Mouse (Mus musculus) G1E (cell line): ENCODE results near the gene Ppp1r12c. TPM values are rescaled to one million over a fixed set of nuclear protein-coding genes. Genes with fewer than 3 reads are reported as not detected.

Experiments used
- ATAC-seq: 2 replicates; pipeline ENCODE4 v1.8.0; 2016; ENCODE audit warnings: mild to moderate bottlenecking; ENCODE audit not compliant: insufficient number of reproducible peaks, poor library complexity, low FRiP score, severe bottlenecking; ENCODE audit errors: extremely low read depth
- DNase-seq: peaks from one replicate; pipeline ENCODE4 v3.0.0; 2012; ENCODE audit warnings: low spot score
- H3K27me3 ChIP-seq: 2 replicates; pipeline ENCODE4 v1.6.1; 2012; ENCODE audit warnings: mild to moderate bottlenecking, low read length, inconsistent platforms; ENCODE audit not compliant: insufficient read depth
- H3K36me3 ChIP-seq: replicated peaks from 2 replicates; pipeline ENCODE3; 2012; ENCODE audit warnings: mild to moderate bottlenecking, inconsistent platforms
- H3K4me1 ChIP-seq: 2 replicates; pipeline ENCODE4 v1.6.1; 2012; ENCODE audit warnings: low read depth, low read length, inconsistent platforms, mixed read lengths; ENCODE audit not compliant: insufficient read depth
- H3K4me3 ChIP-seq: 2 replicates; pipeline ENCODE4 v1.5.1; 2012; ENCODE audit warnings: low read depth, mild to moderate bottlenecking, inconsistent platforms, low read length, moderate library complexity, mixed read lengths
- H3K9me3 ChIP-seq: replicated peaks from 2 replicates; pipeline ENCODE4 v1.6.1; 2012; ENCODE audit warnings: inconsistent platforms
- CTCF ChIP-seq: IDR thresholded peaks from 2 replicates; pipeline ENCODE4 v1.5.1; 2012; ENCODE audit warnings: low read depth, low read length, inconsistent platforms, mixed read lengths
- GATA1 ChIP-seq: IDR thresholded peaks from 2 replicates; pipeline ENCODE4 v1.6.1; 2012; ENCODE audit warnings: borderline replicate concordance, low read length, inconsistent platforms, mixed read lengths
- GATA2 ChIP-seq: IDR thresholded peaks from 2 replicates; pipeline ENCODE4 v1.6.1; 2012; ENCODE audit warnings: low read depth, low read length, inconsistent platforms, borderline replicate concordance
- POLR2AphosphoS5 ChIP-seq: IDR thresholded peaks from 2 replicates; pipeline ENCODE4 v1.6.1; 2012; ENCODE audit warnings: low read depth, low read length, inconsistent platforms; ENCODE audit not compliant: insufficient replicate concordance
- TAL1 ChIP-seq: conservative IDR thresholded peaks from 2 replicates; pipeline ENCODE4 v1.6.1; 2012; ENCODE audit warnings: low read depth, low read length, inconsistent platforms, mixed read lengths
- polyA plus RNA-seq: library from polyadenylated mRNA; stranded (reverse); fragments of >175 nt; gene quantifications from 2 replicates; pipeline ENCODE4 v1.2.3, GENCODE M21; 2012
- total RNA-seq, 2 experiments: library from RNA; stranded (forward) in 1 of 2; stranded (reverse) in 1 of 2; fragments of 200-1000 nt in 1 of 2; fragments of >200 nt in 1 of 2; fragmentation: Nextera tagmentation in 1 of 2; gene quantifications; 2 replicates each; pipeline ENCODE4 v1.2.3; 2014 to 2017

Gene Ppp1r12c
- total and polyA plus RNA-seq, 3 experiments: 91.1 to 173 (median 91.9) TPM

GRCm38 (mm10) chr7:4511489-4512224 is 10.2 kb upstream of the Ppp1r12c start:
- no peak for DNase-seq
- no peak for ATAC-seq

GRCm38 (mm10) chr7:4509863-4510608 is 8.6 kb upstream of the Ppp1r12c start:
- Histone ChIP-seq H3K4me3 (no peak overlapping the region), H3K9me3 (no peaks in the 10 kb centered on the region; the same call in 1 of the 2 replicates), H3K27me3 (peaks cover 21% of the 10 kb centered on the region), H3K4me1 (peaks cover 40% of the 10 kb centered on the region), H3K36me3 (no peaks in the 10 kb centered on the region)
- 0 out of 2 replicates have a peak, but pooled peaks have one; percentile 43 for ATAC-seq
- TF ChIP-seq CTCF (peak; percentile 71), POLR2AphosphoS5 (no peak), TAL1 (no peak), GATA1 (no peak), GATA2 (no peak)
- peak; percentile 81 for DNase-seq

More at GRCm38 (mm10) chr7:4511489-4512224, 10.2 kb upstream of the Ppp1r12c start:
- TF ChIP-seq GATA1: no peak
- TF ChIP-seq TAL1: no peak
- TF ChIP-seq GATA2: no peak
- no peak for TF ChIP-seq POLR2AphosphoS5
- TF ChIP-seq CTCF: no peak
- Histone ChIP-seq H3K4me1 (peaks cover 35% of the 10 kb centered on the region), H3K4me3 (no peak overlapping the region), H3K36me3 (no peaks in the 10 kb centered on the region), H3K27me3 (peaks cover 28% of the 10 kb centered on the region), H3K9me3 (no peaks in the 10 kb centered on the region; the same call in 1 of the 2 replicates)

DNA sequence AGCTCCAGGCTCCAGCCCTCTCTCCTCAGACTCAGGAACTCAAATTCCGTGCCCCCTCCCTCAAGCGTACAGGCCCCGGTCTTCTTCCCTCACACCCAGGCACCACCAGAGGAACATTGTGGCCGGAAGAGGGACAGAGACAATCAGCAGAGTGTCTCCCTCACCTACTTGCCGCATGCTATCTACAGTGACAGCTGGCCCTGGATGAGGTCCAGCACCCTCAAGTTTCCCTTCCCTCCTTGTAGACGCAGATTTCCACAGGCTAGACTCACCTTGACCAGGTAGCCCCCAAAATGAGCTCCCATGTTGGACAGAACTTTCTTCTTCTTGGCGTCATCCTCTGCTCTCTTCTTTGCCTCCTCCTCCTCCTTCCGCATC is 7.2 kb upstream of the Ppp1r12c start:
- Histone ChIP-seq H3K4me3 (no peak overlapping the region), H3K9me3 (no peaks in the 10 kb centered on the region; the same call in 1 of the 2 replicates), H3K27me3 (peaks cover 12% of the 10 kb centered on the region), H3K4me1 (peaks cover 53% of the 10 kb centered on the region), H3K36me3 (no peaks in the 10 kb centered on the region)
- DNase-seq: no peak
- TF ChIP-seq POLR2AphosphoS5 (no peak), CTCF (no peak), GATA1 (no peak), TAL1 (no peak), GATA2 (no peak)
- ATAC-seq: no peak

DNA sequence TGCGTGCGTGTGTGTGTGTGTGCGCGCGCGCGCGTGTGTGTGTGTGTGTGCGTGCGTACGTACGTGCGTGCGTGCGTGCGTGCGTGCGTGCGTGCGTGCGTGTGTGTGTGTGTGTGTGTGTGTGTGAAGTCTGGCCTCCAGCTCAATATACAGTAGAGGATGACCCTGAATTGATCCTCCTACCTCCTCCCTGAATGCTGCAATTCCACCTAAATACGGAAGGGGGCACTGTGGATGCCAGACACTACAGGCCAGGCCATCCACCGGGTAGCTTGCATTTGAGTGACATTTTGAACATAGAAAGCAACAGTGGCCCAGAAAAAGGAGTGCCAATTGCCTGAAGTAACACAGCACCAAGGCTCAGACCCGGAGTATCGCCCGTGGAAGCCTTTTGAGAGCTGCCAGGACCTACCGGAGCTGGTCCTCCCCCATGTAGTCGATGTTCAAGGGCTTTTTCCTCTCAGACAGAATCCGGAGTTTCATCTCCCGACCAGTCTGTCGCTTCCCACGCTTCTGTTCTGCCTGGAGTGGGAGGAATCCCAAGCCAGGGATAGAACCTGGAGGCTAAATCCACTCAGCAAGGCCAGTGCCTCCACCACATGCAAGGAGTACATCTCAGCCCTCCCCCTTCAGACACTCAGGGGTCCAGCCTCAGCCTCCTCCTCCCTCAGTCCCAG is 6.7 kb upstream of the Ppp1r12c start:
- TF ChIP-seq GATA1 (no peak), GATA2 (no peak), CTCF (no peak), POLR2AphosphoS5 (no peak), TAL1 (no peak)
- no peak overlapping the region for H3K4me3 ChIP-seq
- no peak for ATAC-seq
- no peak for DNase-seq
- H3K9me3 ChIP-seq: no peaks in the 10 kb centered on the region; the same call in 1 of the 2 replicates
- H3K27me3 ChIP-seq: peaks cover 12% of the 10 kb centered on the region; the same call in 1 of the 2 replicates
- H3K36me3 ChIP-seq: no peaks in the 10 kb centered on the region
- peaks cover 53% of the 10 kb centered on the region for H3K4me1 ChIP-seq

DNA sequence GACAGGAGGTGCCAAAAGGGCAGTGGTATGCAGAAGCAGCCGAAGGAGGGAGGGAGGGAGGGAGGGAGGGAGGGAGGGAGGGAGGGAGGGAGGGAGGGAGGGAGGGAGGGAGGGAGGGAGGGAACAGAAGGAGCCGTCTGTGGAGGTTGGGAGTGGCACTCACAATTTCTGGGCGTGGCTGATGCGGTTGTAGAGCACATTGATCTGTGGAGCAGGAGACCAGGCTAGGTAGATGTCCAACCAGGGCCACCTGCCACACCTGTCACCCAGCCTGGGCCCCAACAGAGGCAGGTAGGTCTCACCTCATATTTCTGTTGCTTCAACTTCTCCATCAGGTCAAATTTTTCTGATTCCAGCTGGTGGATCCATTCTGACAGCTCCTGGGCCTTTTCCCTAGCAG is 5.7 kb upstream of the Ppp1r12c start:
- Histone ChIP-seq H3K36me3 (no peaks in the 10 kb centered on the region), H3K4me1 (peaks cover 60% of the 10 kb centered on the region), H3K4me3 (no peak overlapping the region), H3K9me3 (no peaks in the 10 kb centered on the region; the same call in 1 of the 2 replicates), H3K27me3 (peaks cover 12% of the 10 kb centered on the region; the same call in 1 of the 2 replicates)
- TF ChIP-seq GATA1 (no peak), CTCF (no peak), TAL1 (no peak), GATA2 (no peak), POLR2AphosphoS5 (no peak)
- DNase-seq (peak; percentile 48), ATAC-seq (no peak)

GRCm38 (mm10) chr7:4504646-4505435 is 3.4 kb upstream of the Ppp1r12c start:
- H3K4me1 ChIP-seq: peaks cover 66% of the 10 kb centered on the region
- H3K27me3 ChIP-seq: no peaks in the 10 kb centered on the region
- peak overlapping the region; percentile 55; the same call in 1 of the 2 replicates for H3K4me3 ChIP-seq
- peaks cover 4% of the 10 kb centered on the region for H3K36me3 ChIP-seq
- TF ChIP-seq POLR2AphosphoS5 (no peak), GATA1 (no peak), TAL1 (peak; percentile 50; the same call in 1 of the 2 replicates), GATA2 (no peak), CTCF (no peak)
- peak; percentile 81 for DNase-seq
- H3K9me3 ChIP-seq: no peaks in the 10 kb centered on the region; the same call in 1 of the 2 replicates
- peak; percentile 52 for ATAC-seq
